Mouse (Mus musculus): ENCODE results near the gene Gm20388.

DNA sequence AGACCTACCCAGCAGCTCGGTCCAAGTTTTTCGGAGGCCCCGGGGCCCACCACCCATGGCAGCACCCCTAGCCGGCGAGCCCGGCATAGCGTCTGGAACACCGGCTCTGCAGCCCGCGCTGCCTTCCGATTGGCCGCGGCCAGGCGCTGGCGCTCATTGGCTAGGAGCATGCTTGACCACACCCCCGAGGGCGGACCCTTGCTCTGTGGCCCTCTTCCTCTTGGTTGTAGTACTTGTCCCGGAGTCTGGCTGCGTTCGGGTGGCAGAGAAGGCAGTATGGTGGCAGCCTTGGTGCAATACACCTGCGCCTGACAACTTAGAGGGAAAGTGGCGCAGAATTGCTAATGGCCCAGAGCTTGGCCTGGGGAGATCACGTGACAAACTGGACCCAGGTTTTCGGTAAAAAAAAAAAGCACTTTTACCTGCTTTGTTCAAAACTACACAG is 3407.8 kb downstream of the Gm20388 start, which contains the start of gene Fanca:
- peak; percentile 65 for TF ChIP-seq CTCF (IDR thresholded peaks at IDR 0.05; ENCODE audit: low read depth)
- TF ChIP-seq EP300 (IDR thresholded peaks at IDR 0.05; ENCODE audit: low read depth): no peak

Data from liver, embryonic 14.5 days (tissue).